In genomic region chr11:18413769-18414168, GRCm38 (mm10) we compare ENCODE assay signal across 32 mouse cellular contexts.
DNase-seq lines count a peak whose midpoint lies in the region; ATAC-seq lines count a peak whose summit lies in the region.
"Had no signal": no experiment of that assay in that cellular context is flagged by ENCODE, and none has a peak within 500 bp of the region (broad histone marks: within the 10 kb centered on the region; RNA-seq: fewer than 3 reads in every experiment).

No protein-coding gene starts in this region.

- no peaks in the 10 kb centered on the region for H3K36me3 ChIP-seq in forebrain, embryonic 13.5 days (ENCODE audit: poor library complexity, severe bottlenecking)
- no peaks in the 10 kb centered on the region for H3K36me3 ChIP-seq in forebrain, embryonic 10.5 days (replicated peaks)
- H3K36me3 ChIP-seq: embryonic facial prominence, embryonic 13.5 days; heart, embryonic 12.5 days; hindbrain, embryonic 13.5 days; limb, embryonic 10.5 days; limb, embryonic 15.5 days; liver, embryonic 13.5 days; midbrain, embryonic 13.5 days; neural tube, embryonic 13.5 days had no signal

- H3K4me3 ChIP-seq in forebrain, embryonic 13.5 days: no peak overlapping the region
- no peak overlapping the region for H3K4me3 ChIP-seq in forebrain, embryonic 10.5 days
- H3K4me3 ChIP-seq: embryonic facial prominence, embryonic 13.5 days; heart, adult 2 months; heart, embryonic 12.5 days; hindbrain, embryonic 13.5 days; limb, embryonic 10.5 days; limb, embryonic 15.5 days; liver, embryonic 13.5 days; midbrain, embryonic 13.5 days; neural tube, embryonic 13.5 days had no signal

- no peak for DNase-seq in forebrain, embryonic 10.5 days (ENCODE audit: extremely low spot score, low spot score)
- peak; percentile 9 for DNase-seq in layer of hippocampus, adult 11-12 months (ENCODE audit: low spot score)
- no peak for DNase-seq in layer of hippocampus, postnatal 25 days (ENCODE audit: extremely low spot score in 1 of 2, low spot score in 1 of 2)
- peak; percentile 3 to 7 for DNase-seq in right cerebral cortex, adult 2 months (ENCODE audit: low spot score in 2 of 2)
- DNase-seq in right cerebral cortex, postnatal 25 days: no peak
- DNase-seq in adrenal gland, adult (ENCODE audit: inconsistent age in 2 of 2, low spot score in 1 of 2): no peak
- DNase-seq in testis, postnatal 10 days (ENCODE audit: low spot score): no peak
- DNase-seq: adrenal gland, postnatal 10 days; cerebellum, adult 18-20 months; cerebellum, postnatal 10 days; heart, adult 2 months; heart, postnatal 4 days; kidney, adult 8-10 months; kidney, postnatal 14 days; liver, embryonic 13.5 days; lung, adult 18-20 months; lung, postnatal 10 days; right cerebral cortex, postnatal 14 days; spleen, adult 18-20 months; thymus, adult 2 months; thymus, postnatal 36 days had no signal

- H3K4me1 ChIP-seq in forebrain, embryonic 13.5 days: no peaks in the 10 kb centered on the region
- H3K4me1 ChIP-seq in forebrain, embryonic 10.5 days: no peaks in the 10 kb centered on the region
- H3K4me1 ChIP-seq: embryonic facial prominence, embryonic 13.5 days; heart, embryonic 12.5 days; hindbrain, embryonic 13.5 days; limb, embryonic 10.5 days; limb, embryonic 15.5 days; liver, embryonic 13.5 days; midbrain, embryonic 13.5 days; neural tube, embryonic 13.5 days had no signal

- 76% methylated on average over 1 of the region's 1 CpGs for WGBS in forebrain, embryonic 13.5 days
- 80% methylated on average over 1 of the region's 1 CpGs for WGBS in forebrain, embryonic 10.5 days

- no peaks in the 10 kb centered on the region for H3K27me3 ChIP-seq in forebrain, embryonic 13.5 days
- H3K27me3 ChIP-seq in forebrain, embryonic 10.5 days (ENCODE audit: poor library complexity, severe bottlenecking): no peaks in the 10 kb centered on the region
- H3K27me3 ChIP-seq: CH12.LX; embryonic facial prominence, embryonic 13.5 days; heart, embryonic 12.5 days; hindbrain, embryonic 13.5 days; limb, embryonic 15.5 days; liver, embryonic 13.5 days; midbrain, embryonic 13.5 days; neural tube, embryonic 13.5 days had no signal

- ATAC-seq in forebrain, embryonic 13.5 days: peak; percentile 92
- ATAC-seq: intestine, embryonic 16.5 days; midbrain, embryonic 13.5 days had no signal

- H3K9ac ChIP-seq in forebrain, embryonic 13.5 days: no peak overlapping the region
- H3K9ac ChIP-seq: embryonic facial prominence, embryonic 13.5 days; heart, embryonic 12.5 days; hindbrain, embryonic 13.5 days; limb, embryonic 15.5 days; liver, embryonic 13.5 days; midbrain, embryonic 13.5 days; neural tube, embryonic 13.5 days had no signal

- H3K4me2 ChIP-seq in forebrain, embryonic 13.5 days: no peak overlapping the region
- H3K4me2 ChIP-seq: embryonic facial prominence, embryonic 13.5 days; heart, embryonic 12.5 days; hindbrain, embryonic 13.5 days; limb, embryonic 15.5 days; liver, embryonic 13.5 days; midbrain, embryonic 13.5 days; neural tube, embryonic 13.5 days had no signal

- no peaks in the 10 kb centered on the region for H3K9me3 ChIP-seq in forebrain, embryonic 13.5 days (replicated peaks)
- no peaks in the 10 kb centered on the region for H3K9me3 ChIP-seq in forebrain, embryonic 10.5 days
- H3K9me3 ChIP-seq: embryonic facial prominence, embryonic 13.5 days; heart, embryonic 12.5 days; hindbrain, embryonic 13.5 days; limb, embryonic 10.5 days; limb, embryonic 15.5 days; liver, embryonic 13.5 days; midbrain, embryonic 13.5 days; neural tube, embryonic 13.5 days had no signal

- H3K27ac ChIP-seq in forebrain, embryonic 13.5 days: no peak overlapping the region
- H3K27ac ChIP-seq in forebrain, embryonic 10.5 days: no peak overlapping the region
- H3K27ac ChIP-seq: embryonic facial prominence, embryonic 13.5 days; heart, adult 2 months; hindbrain, embryonic 13.5 days; limb, embryonic 10.5 days; limb, embryonic 15.5 days; liver, embryonic 13.5 days; macrophage; midbrain, embryonic 13.5 days; neural tube, embryonic 13.5 days had no signal

Comparison
In these comparisons a context has a peak if more than half of its experiments do, and no peak if none do; other contexts are left out.
1. DNase-seq: peak in layer of hippocampus, adult 11-12 months (single experiment) and right cerebral cortex, adult 2 months (2 of 2); none in forebrain, embryonic 10.5 days (single experiment), layer of hippocampus, postnatal 25 days (0 of 2), right cerebral cortex, postnatal 25 days (single experiment), adrenal gland, adult (0 of 2) and testis, postnatal 10 days (single experiment).